Mouse (Mus musculus): Measurements from ENCODE around the gene Zfp385b.

- TF ChIP-seq POLR2A (IDR thresholded peaks at IDR 0.05; ENCODE audit: insufficient read length, low read depth) (no peak), MAX (IDR thresholded peaks at IDR 0.05; ENCODE audit: low read depth) (no peak), SRF (IDR thresholded peaks at IDR 0.05; ENCODE audit: control insufficient read depth, insufficient read length, low read depth) (no peak), POLR2AphosphoS2 (IDR thresholded peaks at IDR 0.05; ENCODE audit: insufficient read length, low read depth) (no peak), E2F4 (IDR thresholded peaks at IDR 0.05; ENCODE audit: insufficient read depth) (no peak), TCF12 (IDR thresholded peaks at IDR 0.05; ENCODE audit: insufficient read depth, poor library complexity, severe bottlenecking) (no peak), USF1 (IDR thresholded peaks at IDR 0.05; ENCODE audit: low read depth) (no peak), MYOG (IDR thresholded peaks at IDR 0.05; ENCODE audit: control insufficient read depth in 1 of 3, insufficient read depth in 1 of 3, insufficient read length in 2 of 3, low read depth in 2 of 3) (no peak)
These were observed 315.6 kb downstream of the Zfp385b start for GRCm38 (mm10) chr2:77503674-77504351.
